ENCODE assay signal across 8 mouse cellular contexts in genomic region chr17:63501091-63501490, GRCm38 (mm10). TPM values are rescaled to one million over a fixed set of nuclear protein-coding genes. Genes with fewer than 3 reads are reported as not detected.
A peak's percentile ranks its signal among the peaks of the same experiment; 100 is the strongest.
DNase-seq lines count a peak whose midpoint lies in the region; ATAC-seq lines count a peak whose summit lies in the region.

No protein-coding gene starts in this region.

- H3K9ac ChIP-seq in heart, embryonic 16.5 days (ENCODE audit: low read length) = no peak overlapping the region
- no peak overlapping the region for H3K9ac ChIP-seq in hindbrain, embryonic 14.5 days
- no peak overlapping the region for H3K9ac ChIP-seq in midbrain, embryonic 12.5 days (replicated peaks)

- no peaks in the 10 kb centered on the region for H3K27me3 ChIP-seq in heart, embryonic 16.5 days (ENCODE audit: control insufficient read depth, insufficient read depth, low read length)
- no peaks in the 10 kb centered on the region for H3K27me3 ChIP-seq in hindbrain, embryonic 14.5 days (ENCODE audit: control insufficient read depth, insufficient read depth, low read length)
- H3K27me3 ChIP-seq in midbrain, embryonic 12.5 days = no peaks in the 10 kb centered on the region

- peak overlapping the region; percentile 89 for H3K4me3 ChIP-seq in heart, embryonic 16.5 days (ENCODE audit: low read length)
- peak overlapping the region; percentile 96 for H3K4me3 ChIP-seq in hindbrain, embryonic 14.5 days (replicated peaks; ENCODE audit: low read length)
- H3K4me3 ChIP-seq in midbrain, embryonic 12.5 days = peak overlapping the region; percentile 98; the same call in 1 of the 2 replicates

- peaks cover 21% of the 10 kb centered on the region for H3K4me1 ChIP-seq in heart, embryonic 16.5 days (ENCODE audit: control insufficient read depth, insufficient read depth, low read length)
- H3K4me1 ChIP-seq in hindbrain, embryonic 14.5 days (replicated peaks; ENCODE audit: control insufficient read depth, insufficient read depth, low read length) = peaks cover 32% of the 10 kb centered on the region
- peaks cover 30% of the 10 kb centered on the region for H3K4me1 ChIP-seq in midbrain, embryonic 12.5 days

- WGBS in heart, embryonic 16.5 days = 87% methylated on average over 6 of the region's 6 CpGs
- 95% methylated on average over 6 of the region's 6 CpGs for WGBS in hindbrain, embryonic 14.5 days
- 95% methylated on average over 6 of the region's 6 CpGs for WGBS in midbrain, embryonic 12.5 days

- ATAC-seq in heart, embryonic 16.5 days (replicated peaks; ENCODE audit: extremely low read depth, insufficient read depth, low FRiP score) = no peak
- no peak for ATAC-seq in hindbrain, embryonic 14.5 days (ENCODE audit: low FRiP score)
- ATAC-seq in midbrain, embryonic 12.5 days (ENCODE audit: low FRiP score, low read depth) = no peak

- H3K27ac ChIP-seq in heart, embryonic 16.5 days (ENCODE audit: low read length) = peak overlapping the region; percentile 95
- 0 out of 2 replicates have a peak overlapping the region, but pooled peaks have one; percentile 99 for H3K27ac ChIP-seq in hindbrain, embryonic 14.5 days
- no peak overlapping the region for H3K27ac ChIP-seq in midbrain, embryonic 12.5 days (replicated peaks)

- DNase-seq in heart, adult 11 months = no peak
- peak; percentile 57 for DNase-seq in MEL-GATA-1-ER (ENCODE audit: extremely low read depth, low read depth)
- DNase-seq in hindbrain, embryonic 14.5 days (ENCODE audit: low spot score) = no peak
- DNase-seq in right cerebral cortex, postnatal 10 days (ENCODE audit: low spot score in 2 of 2) = no peak
- DNase-seq in testis, postnatal 10 days (ENCODE audit: low spot score) = no peak
- DNase-seq in thymus, postnatal 25 days = no peak

- peak overlapping the region; percentile 73 for H3K4me2 ChIP-seq in heart, embryonic 16.5 days (ENCODE audit: low read depth, low read length)
- H3K4me2 ChIP-seq in hindbrain, embryonic 14.5 days (replicated peaks) = peak overlapping the region; percentile 68
- peak overlapping the region; percentile 75 for H3K4me2 ChIP-seq in midbrain, embryonic 12.5 days (replicated peaks)

- H3K36me3 ChIP-seq in heart, embryonic 16.5 days (ENCODE audit: control insufficient read depth, insufficient read depth) = peaks cover 3% of the 10 kb centered on the region; the same call in 1 of the 2 replicates
- H3K36me3 ChIP-seq in hindbrain, embryonic 14.5 days (replicated peaks; ENCODE audit: control insufficient read depth, insufficient read depth) = no peaks in the 10 kb centered on the region
- H3K36me3 ChIP-seq in midbrain, embryonic 12.5 days = no peaks in the 10 kb centered on the region

- H3K9me3 ChIP-seq in heart, embryonic 16.5 days (replicated peaks; ENCODE audit: control insufficient read depth, low read length) = no peaks in the 10 kb centered on the region
- H3K9me3 ChIP-seq in hindbrain, embryonic 14.5 days (ENCODE audit: control insufficient read depth, low read length) = no peaks in the 10 kb centered on the region
- H3K9me3 ChIP-seq in midbrain, embryonic 12.5 days = no peaks in the 10 kb centered on the region

RNA-seq across cellular contexts. Expression of gene Fbxl17, which starts 1.3 kb away (rescaled TPM):
- 13.5 and 14.3 TPM in 2 replicates for polyA plus RNA-seq in heart, embryonic 16.5 days (2015; fragmentation: Nextera tagmentation; extraction: Ambion mirVana)
- 14.5 and 22.3 TPM in 2 replicates for polyA plus RNA-seq in hindbrain, embryonic 14.5 days (2014; fragmentation: Nextera tagmentation; extraction: Ambion mirVana)
- 27.0 and 37.1 TPM in 2 replicates for polyA plus RNA-seq in midbrain, embryonic 12.5 days (2016; fragmentation: Nextera tagmentation; extraction: Ambion mirVana)
